Mouse (Mus musculus): Measurements from ENCODE around the gene Wdr13.

Gene Wdr13

GRCm38 (mm10) chrX:8132017-8132976, at the start of gene Wdr13:
Wdr13 (minus strand) TSS chrX:8132892.
- DNase-seq = peak; percentile 92

DNA sequence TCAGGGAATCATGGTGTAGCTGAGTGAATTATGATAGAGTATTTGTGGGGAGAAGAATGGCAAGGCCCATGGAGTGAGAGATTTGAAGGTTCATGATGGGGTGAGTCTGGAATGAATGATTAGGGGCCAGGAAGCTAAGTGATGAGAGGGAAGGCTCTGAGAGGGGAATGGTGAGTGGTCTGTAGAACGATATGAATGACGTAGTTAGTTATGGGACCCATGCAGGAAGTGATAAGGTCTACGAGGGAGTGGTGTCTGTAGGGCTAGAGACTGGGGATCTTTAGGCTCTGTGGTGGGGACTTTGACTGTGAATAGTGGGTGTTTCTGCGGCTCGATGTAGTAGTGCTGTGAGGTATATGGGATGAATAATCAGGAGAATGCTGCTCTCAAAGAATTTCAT, 47.0 kb upstream of the Wdr13 start:
- no peak for DNase-seq

GRCm38 (mm10) chrX:8178871-8179270, 46.2 kb upstream of the Wdr13 start:
- DNase-seq = no peak

GRCm38 (mm10) chrX:8175504-8176385, 43.1 kb upstream of the Wdr13 start, which contains the start of gene Tbc1d25:
Tbc1d25 (minus strand) TSS chrX:8176181.
- DNase-seq = peak; percentile 91

DNA sequence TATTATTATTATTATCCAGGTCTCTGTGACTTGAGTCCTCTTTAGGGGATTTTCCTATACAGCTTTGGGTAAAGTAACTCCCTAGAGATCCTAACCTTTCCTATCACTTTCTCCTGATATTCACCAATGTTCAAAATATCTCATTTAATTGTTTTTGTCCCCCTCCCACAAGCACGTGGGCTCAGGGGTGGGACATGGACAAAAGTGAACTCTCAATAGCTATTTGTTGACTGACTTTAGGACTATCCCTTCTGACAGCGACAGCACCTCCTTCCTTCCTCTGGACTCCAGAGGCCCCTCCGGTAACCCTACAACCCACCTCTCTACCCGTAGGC, 42.4 kb upstream of the Wdr13 start:
- DNase-seq = no peak

DNA sequence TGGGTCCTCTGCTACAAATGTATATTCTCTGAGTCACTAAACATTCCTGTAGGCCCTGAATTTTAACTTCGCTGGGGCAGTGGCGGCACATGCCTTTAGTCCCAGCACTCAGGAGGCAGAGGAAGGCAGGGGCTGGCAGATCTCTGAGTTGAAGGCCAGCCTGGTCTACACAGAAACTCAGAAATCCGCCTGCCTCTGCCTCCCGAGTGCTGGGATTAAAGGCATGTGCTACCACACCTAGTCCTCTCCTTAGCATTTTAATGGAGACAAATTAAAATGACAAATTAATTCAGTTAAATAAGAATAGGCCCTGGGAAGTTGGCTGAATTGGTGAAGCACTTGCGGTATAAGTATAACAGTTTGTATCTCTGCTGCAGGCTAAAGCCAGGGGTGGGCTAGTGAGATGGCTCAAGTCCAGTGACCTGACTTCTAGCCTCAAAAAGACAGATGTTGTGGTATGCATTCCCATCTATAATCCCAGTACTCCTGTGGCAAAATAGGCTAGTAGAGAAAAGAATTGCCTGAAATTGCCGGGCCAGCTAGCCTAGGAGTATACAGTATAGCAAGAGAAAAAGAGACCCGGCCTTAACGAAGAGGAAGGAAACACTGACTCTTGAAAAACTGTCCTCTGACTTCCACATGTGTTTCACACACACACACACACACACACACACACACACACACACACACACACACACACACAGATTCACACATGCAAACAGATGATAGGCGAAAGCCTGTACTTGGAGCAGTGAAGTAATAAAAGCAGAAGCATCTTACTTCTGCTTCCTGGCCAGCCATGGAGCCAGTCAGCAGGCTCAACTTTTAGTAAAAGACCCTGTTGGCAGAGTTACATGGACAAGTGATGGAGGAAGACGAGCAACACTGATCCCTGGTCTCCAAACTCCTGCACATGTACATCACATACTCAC, 35.3 kb upstream of the Wdr13 start:
- DNase-seq = no peak

GRCm38 (mm10) chrX:8164471-8164870, 31.8 kb upstream of the Wdr13 start:
- DNase-seq = peak; percentile 45

- DNase-seq = peak; percentile 78
These were observed 30.4 kb upstream of the Wdr13 start for GRCm38 (mm10) chrX:8163076-8163475.

DNA sequence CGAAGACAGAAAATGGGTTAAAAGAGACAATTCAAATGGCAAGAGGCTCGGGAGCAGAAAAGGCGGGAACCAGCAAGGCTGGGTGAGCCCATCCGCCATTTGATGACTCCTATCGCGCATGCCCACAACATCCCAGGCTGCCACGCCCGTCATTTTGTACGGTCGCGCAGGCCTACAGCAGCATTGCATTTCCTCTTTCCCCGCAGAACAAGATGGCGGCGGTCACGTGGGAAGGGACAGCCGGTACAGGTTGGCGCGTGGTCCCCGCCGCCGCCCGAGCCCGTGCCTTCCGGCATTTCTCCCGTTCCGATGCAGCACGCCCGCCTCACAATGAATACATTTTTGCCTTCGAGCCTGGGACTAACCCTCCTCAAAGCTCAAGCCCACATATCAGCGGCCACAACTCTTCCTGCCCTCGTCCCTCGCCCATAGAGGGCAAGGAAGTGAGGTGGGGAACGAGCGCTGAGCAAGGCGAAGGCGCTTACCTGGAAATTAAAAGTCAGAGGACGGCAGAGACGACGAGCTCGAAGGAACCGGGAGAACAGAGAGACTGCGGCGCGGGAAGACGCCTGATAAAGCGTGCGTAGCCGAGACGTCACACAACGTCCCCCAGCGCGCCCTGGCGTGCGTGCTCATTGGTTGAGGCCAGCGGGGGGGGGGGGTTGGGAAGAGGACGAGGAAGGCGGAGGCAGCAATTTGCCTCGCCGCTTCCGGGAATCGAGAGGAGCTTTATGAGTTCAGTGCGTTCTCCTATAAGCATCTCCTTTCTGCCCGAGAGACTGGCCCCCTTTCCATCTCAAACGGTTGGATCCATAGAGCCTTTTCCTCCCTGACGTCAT, 12.7 kb upstream of the Wdr13 start, which contains the start of gene Rbm3:
Gene Rbm3, minus strand, starts transcription at position 728 of the 839 bp plus-strand sequence.
- peak; percentile 83 for DNase-seq

- peak; percentile 65 for DNase-seq
These were observed 11.1 kb upstream of the Wdr13 start for GRCm38 (mm10) chrX:8143750-8144149.

- no peak for DNase-seq
These were observed 10.3 kb upstream of the Wdr13 start for GRCm38 (mm10) chrX:8142948-8143347.

- no peak for DNase-seq
These were observed 8.4 kb upstream of the Wdr13 start for GRCm38 (mm10) chrX:8141058-8141457.

- DNase-seq = no peak
These were observed 7.8 kb upstream of the Wdr13 start for GRCm38 (mm10) chrX:8140446-8140845.

GRCm38 (mm10) chrX:8139480-8139879, 6.8 kb upstream of the Wdr13 start:
- DNase-seq = no peak

DNA sequence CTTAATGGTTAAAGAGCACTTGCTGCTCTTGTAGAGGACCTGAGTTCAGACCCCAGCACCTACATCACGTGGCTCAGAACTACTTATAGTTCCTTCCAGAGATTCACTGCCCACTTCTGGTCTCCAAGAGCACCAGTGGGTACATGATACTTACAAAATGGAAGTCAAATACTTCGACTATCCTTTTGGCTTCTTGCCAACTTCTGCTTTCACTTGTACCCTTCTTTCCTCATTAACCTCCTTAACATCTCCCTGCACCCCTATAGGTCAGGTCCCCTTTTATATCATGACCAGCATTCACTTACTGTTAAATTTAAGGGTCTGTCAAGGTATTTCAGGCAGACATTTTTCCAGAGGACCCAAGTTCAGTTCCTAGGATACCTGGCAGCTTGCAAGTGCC, 3.2 kb upstream of the Wdr13 start:
- DNase-seq = no peak

GRCm38 (mm10) chrX:8131393-8131792, 1.3 kb downstream of the Wdr13 start:
- peak; percentile 43 for DNase-seq

GRCm38 (mm10) chrX:8125235-8125634, 7.5 kb downstream of the Wdr13 start:
- no peak for DNase-seq

DNA sequence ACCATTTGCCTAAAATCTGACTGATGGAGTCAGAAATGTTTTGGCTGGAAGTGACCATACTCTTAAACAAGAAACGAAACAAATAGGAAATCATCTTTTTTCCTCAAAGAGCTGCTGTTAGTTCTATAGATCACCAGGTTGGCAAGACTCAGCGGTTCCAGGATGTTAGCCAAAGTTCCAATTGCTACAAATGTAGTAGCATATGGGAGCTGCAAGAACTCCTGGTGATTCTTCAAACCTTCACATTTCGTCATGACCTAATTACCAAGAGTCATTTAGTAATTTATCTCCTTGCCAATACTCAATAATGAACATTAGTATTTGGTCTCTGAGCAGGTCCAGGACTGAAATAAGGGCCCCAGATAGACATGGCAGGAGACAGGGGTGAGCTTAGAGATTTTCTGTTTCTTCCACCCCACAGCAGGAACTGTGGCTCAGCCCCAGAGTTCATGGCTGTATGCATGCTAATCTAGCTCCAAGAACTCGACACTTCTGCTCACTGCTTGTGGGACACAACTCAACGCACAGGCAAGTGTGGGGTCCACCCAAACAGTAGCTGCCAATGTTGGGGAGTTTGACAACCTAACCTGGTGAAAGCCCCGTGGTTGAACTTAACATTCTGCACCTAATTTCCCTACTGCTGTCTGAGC, 8.7 kb downstream of the Wdr13 start:
- peak; percentile 84 for DNase-seq

GRCm38 (mm10) chrX:8117264-8117663, 15.4 kb downstream of the Wdr13 start:
- DNase-seq = no peak

DNA sequence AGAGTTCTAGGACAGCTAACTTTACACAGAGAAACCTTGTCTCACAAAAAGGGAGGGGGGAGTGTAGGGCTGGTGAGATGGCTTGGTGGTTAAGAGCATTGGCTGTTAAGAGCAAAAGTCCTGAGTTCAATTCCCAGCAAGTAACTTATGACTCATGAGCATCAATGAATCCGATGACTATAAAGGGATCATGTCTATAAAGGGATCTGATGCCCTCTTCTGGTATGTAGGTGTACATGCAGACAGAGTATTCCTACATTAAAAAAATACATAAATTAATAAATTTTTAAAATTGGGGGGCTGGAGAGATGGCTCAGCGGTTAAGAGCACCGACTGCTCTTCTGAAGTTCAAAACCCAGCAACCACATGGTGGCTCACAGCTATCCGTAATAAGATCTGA, 17.4 kb downstream of the Wdr13 start:
- DNase-seq = no peak

DNA sequence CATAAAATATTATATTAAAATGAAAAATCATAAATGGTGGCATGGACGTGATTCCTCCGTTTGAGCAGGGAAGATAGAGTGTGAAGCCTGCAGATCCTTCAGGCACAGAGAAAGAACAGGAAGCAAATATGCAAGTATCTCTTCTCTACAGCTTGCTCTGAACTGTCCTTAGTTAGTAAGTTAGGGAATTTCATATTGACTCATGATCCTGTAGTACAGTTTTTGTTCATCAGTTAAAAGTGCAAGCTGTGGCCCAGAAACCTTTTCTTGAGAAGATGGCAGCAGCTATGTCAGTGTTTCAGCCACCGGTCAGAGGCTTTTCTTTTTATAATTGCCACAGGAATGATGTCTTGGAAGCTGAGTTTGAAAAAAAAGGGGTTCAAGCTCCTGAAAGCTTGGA, 27.7 kb downstream of the Wdr13 start:
- DNase-seq = no peak

Data from cerebellum, adult 9-10 months (tissue).